In genomic region chr11:96396772-96397626, GRCm38 (mm10) we compare ENCODE assay signal across 13 mouse cellular contexts. TPM values are rescaled to one million over a fixed set of nuclear protein-coding genes. Genes with fewer than 3 reads are reported as not detected.
DNase-seq lines count a peak whose midpoint lies in the region; ATAC-seq and TF ChIP-seq lines count a peak whose summit lies in the region.
"Had no signal": no experiment of that assay in that cellular context is flagged by ENCODE, and none has a peak within 500 bp of the region (broad histone marks: within the 10 kb centered on the region; RNA-seq: fewer than 3 reads in every experiment).

No protein-coding gene starts in this region.

- peaks cover 38% of the 10 kb centered on the region for H3K4me1 ChIP-seq in kidney, embryonic 15.5 days
- H3K4me1 ChIP-seq in embryonic facial prominence, embryonic 11.5 days (ENCODE audit: control insufficient read depth, insufficient read depth, low read length): no peaks in the 10 kb centered on the region; the same call in 1 of the 2 replicates
- H3K4me1 ChIP-seq in lung, postnatal 0 days (ENCODE audit: insufficient read depth, low read depth, low read length): no peaks in the 10 kb centered on the region

- no peak for DNase-seq in kidney, adult 8-10 months
- DNase-seq in R1 (ENCODE audit: low read depth, low spot score): peak; percentile 54
- peak; percentile 47 for DNase-seq in embryonic facial prominence, embryonic 11.5 days (ENCODE audit: low spot score)
- DNase-seq in lung, postnatal 0 days (ENCODE audit: low spot score): peak; percentile 15
- no peak for DNase-seq in gastrocnemius, adult 8-10 months (ENCODE audit: low spot score in 2 of 2)
- DNase-seq in urinary bladder, adult 2 months (ENCODE audit: low spot score): no peak
- DNase-seq in layer of hippocampus, postnatal 36 days: no peak
- DNase-seq: gastrocnemius, adult 2 months; heart, postnatal 36 days; midbrain, embryonic 14.5 days; thymus, postnatal 4 days had no signal

- no peak for TF ChIP-seq EP300 in lung, postnatal 0 days (IDR thresholded peaks at IDR 0.05)

- peak overlapping the region; percentile 35 for H3K4me2 ChIP-seq in kidney, embryonic 15.5 days
- H3K4me2 ChIP-seq in embryonic facial prominence, embryonic 11.5 days (ENCODE audit: low read depth, low read length): no peak overlapping the region
- H3K4me2 ChIP-seq in lung, postnatal 0 days (replicated peaks; ENCODE audit: low read depth, low read length): no peak overlapping the region

- WGBS in kidney, embryonic 15.5 days: 9% methylated on average over 15 of the region's 15 CpGs
- WGBS in embryonic facial prominence, embryonic 11.5 days: 10% methylated on average over 15 of the region's 15 CpGs
- WGBS in lung, postnatal 0 days: 20% methylated on average over 15 of the region's 15 CpGs

- TF ChIP-seq CTCF in lung, postnatal 0 days (IDR thresholded peaks at IDR 0.05): no peak

- no peaks in the 10 kb centered on the region for H3K36me3 ChIP-seq in kidney, embryonic 15.5 days
- no peaks in the 10 kb centered on the region for H3K36me3 ChIP-seq in embryonic facial prominence, embryonic 11.5 days (replicated peaks; ENCODE audit: control insufficient read depth, insufficient read depth, low read depth, low read length)
- no peaks in the 10 kb centered on the region for H3K36me3 ChIP-seq in lung, postnatal 0 days (ENCODE audit: insufficient read depth, low read length)

- H3K27ac ChIP-seq in kidney, embryonic 15.5 days: peak overlapping the region; percentile 84
- H3K27ac ChIP-seq in embryonic facial prominence, embryonic 11.5 days (replicated peaks; ENCODE audit: low read depth, low read length): no peak overlapping the region
- H3K27ac ChIP-seq in lung, postnatal 0 days (ENCODE audit: low read length): no peak overlapping the region
- H3K27ac ChIP-seq: gastrocnemius, adult 2 months had no signal

- H3K9ac ChIP-seq in kidney, embryonic 15.5 days: no peak overlapping the region
- no peak overlapping the region for H3K9ac ChIP-seq in embryonic facial prominence, embryonic 11.5 days (replicated peaks; ENCODE audit: low read length)
- no peak overlapping the region for H3K9ac ChIP-seq in lung, postnatal 0 days (replicated peaks; ENCODE audit: low read depth)

- no peak overlapping the region for H3K4me3 ChIP-seq in kidney, embryonic 15.5 days (replicated peaks)
- H3K4me3 ChIP-seq in embryonic facial prominence, embryonic 11.5 days (ENCODE audit: low read depth, low read length): no peak overlapping the region
- no peak overlapping the region for H3K4me3 ChIP-seq in lung, postnatal 0 days (ENCODE audit: low read depth, low read length)
- H3K4me3 ChIP-seq: gastrocnemius, adult 2 months had no signal

- H3K9me3 ChIP-seq in kidney, embryonic 15.5 days (replicated peaks): no peaks in the 10 kb centered on the region
- no peaks in the 10 kb centered on the region for H3K9me3 ChIP-seq in embryonic facial prominence, embryonic 11.5 days (replicated peaks; ENCODE audit: control insufficient read depth, low read length)
- H3K9me3 ChIP-seq in lung, postnatal 0 days (ENCODE audit: low read length): no peaks in the 10 kb centered on the region

- no peaks in the 10 kb centered on the region for H3K27me3 ChIP-seq in kidney, embryonic 15.5 days
- H3K27me3 ChIP-seq in embryonic facial prominence, embryonic 11.5 days (ENCODE audit: control insufficient read depth, insufficient read depth, low read length): no peaks in the 10 kb centered on the region
- H3K27me3 ChIP-seq in lung, postnatal 0 days (replicated peaks; ENCODE audit: insufficient read depth, low read length): no peaks in the 10 kb centered on the region

- peak; percentile 86 for ATAC-seq in kidney, embryonic 15.5 days (replicated peaks; ENCODE audit: low FRiP score)
- no peak for ATAC-seq in embryonic facial prominence, embryonic 11.5 days (replicated peaks; ENCODE audit: insufficient number of reproducible peaks, low FRiP score, low TSS enrichment, low read depth)
- peak; percentile 69; the same call in 1 of the 2 replicates for ATAC-seq in lung, postnatal 0 days

RNA-seq across cellular contexts. Expression of gene Hoxb1, which starts 31.4 kb away (rescaled TPM):
- 0.27 and 0.35 TPM in 2 replicates for polyA plus RNA-seq in kidney, embryonic 15.5 days (2015; fragmentation: Nextera tagmentation; extraction: Ambion mirVana)
- 0.26 and 0.97 TPM in 2 replicates for polyA plus RNA-seq in embryonic facial prominence, embryonic 11.5 days (2014; fragmentation: Nextera tagmentation; extraction: Ambion mirVana)
- not detected in 2 replicates for polyA plus RNA-seq in lung, postnatal 0 days (2015; fragmentation: Nextera tagmentation; extraction: Ambion mirVana)
- not detected for total RNA-seq in gastrocnemius, adult 8-10 months (2022)
- 0.16 and 0.17 TPM in 2 replicates for polyA plus RNA-seq in urinary bladder, adult 2 months (2012; rRNA removed)
- not detected for total RNA-seq in layer of hippocampus, postnatal 36 days (2021)
- total RNA-seq: gastrocnemius, adult 2 months; heart, postnatal 36 days; left cerebral cortex, postnatal 25 days had no signal
- polyA plus RNA-seq: midbrain, embryonic 14.5 days had no signal

RNA-seq across cellular contexts. Expression of gene Hoxb2, which starts 46.7 kb away (rescaled TPM):
- polyA plus RNA-seq in kidney, embryonic 15.5 days (2015; fragmentation: Nextera tagmentation; extraction: Ambion mirVana): 45.7 and 45.9 TPM in 2 replicates
- polyA plus RNA-seq in embryonic facial prominence, embryonic 11.5 days (2014; fragmentation: Nextera tagmentation; extraction: Ambion mirVana): 6.3 and 8.4 TPM in 2 replicates
- polyA plus RNA-seq in lung, postnatal 0 days (2015; fragmentation: Nextera tagmentation; extraction: Ambion mirVana): 16.5 and 16.9 TPM in 2 replicates
- under 1 TPM in 2 of 4 experiments, not detected in 2; 0.22 to 0.24 TPM for total RNA-seq in gastrocnemius, adult 8-10 months (2022)
- 14.3 and 18.1 TPM in 2 replicates for polyA plus RNA-seq in urinary bladder, adult 2 months (2012; rRNA removed)
- not detected for total RNA-seq in layer of hippocampus, postnatal 36 days (2021)
- total RNA-seq: left cerebral cortex, postnatal 25 days had no signal

Comparison
In these comparisons a context has a peak if more than half of its experiments do, and no peak if none do; other contexts are left out.
1. DNase-seq: peak in R1 (single experiment), embryonic facial prominence, embryonic 11.5 days (single experiment) and lung, postnatal 0 days (single experiment); none in kidney, adult 8-10 months (0 of 2), gastrocnemius, adult 8-10 months (0 of 2), urinary bladder, adult 2 months (single experiment) and layer of hippocampus, postnatal 36 days (0 of 2).